Mouse (Mus musculus) urinary bladder, adult 2 months (tissue): Measurements from ENCODE around the gene Zfp541. TPM values are rescaled to one million over a fixed set of nuclear protein-coding genes. Genes with fewer than 3 reads are reported as not detected.

Source experiments
- DNase-seq: peaks from one replicate; pipeline ENCODE4 v3.0.0; 2022; ENCODE audit warnings: low spot score
- polyA plus RNA-seq: library from polyadenylated mRNA; depleted of rRNA; stranded (reverse); fragments of >200 nt; gene quantifications from 2 replicates; pipeline ENCODE4 v1.2.3, GENCODE M21; 2012

Gene Zfp541
- polyA plus RNA-seq, 1 experiment: 0.07 TPM

GRCm38 (mm10) chr7:16071906-16072305 lies 10.3 kb downstream of the Zfp541 start:
- DNase-seq: no peak

- no peak for DNase-seq
These were observed 18.3 kb downstream of the Zfp541 start for GRCm38 (mm10) chr7:16079947-16080346.

GRCm38 (mm10) chr7:16080581-16080980 lies 19.0 kb downstream of the Zfp541 start:
- no peak for DNase-seq

- DNase-seq: no peak
These were observed 21.7 kb downstream of the Zfp541 start for GRCm38 (mm10) chr7:16083361-16083760.

GRCm38 (mm10) chr7:16087587-16087986 lies 26.0 kb downstream of the Zfp541 start:
- DNase-seq: no peak

GRCm38 (mm10) chr7:16094592-16094991 lies 33.0 kb downstream of the Zfp541 start:
- DNase-seq: no peak

- DNase-seq: peak; percentile 93
These were observed 36.7 kb downstream of the Zfp541 start, which contains the start of gene Napa for GRCm38 (mm10) chr7:16098021-16099017. Gene Napa, plus strand, starts transcription at chr7:16098458.

GRCm38 (mm10) chr7:16099901-16100300 lies 38.3 kb downstream of the Zfp541 start:
- no peak for DNase-seq

GRCm38 (mm10) chr7:16101081-16101480 lies 39.5 kb downstream of the Zfp541 start:
- DNase-seq: no peak

- DNase-seq: peak; percentile 19
These were observed 40.3 kb downstream of the Zfp541 start for GRCm38 (mm10) chr7:16101726-16102475.

GRCm38 (mm10) chr7:16102686-16103226 lies 41.1 kb downstream of the Zfp541 start:
- no peak for DNase-seq

GRCm38 (mm10) chr7:16103760-16104159 lies 42.1 kb downstream of the Zfp541 start:
- no peak for DNase-seq

GRCm38 (mm10) chr7:16104611-16105388 lies 43.2 kb downstream of the Zfp541 start:
- no peak for DNase-seq

- DNase-seq: no peak
These were observed 47.4 kb downstream of the Zfp541 start for GRCm38 (mm10) chr7:16108886-16109542.

GRCm38 (mm10) chr7:16110158-16110557 lies 48.5 kb downstream of the Zfp541 start:
- DNase-seq: no peak

GRCm38 (mm10) chr7:16111284-16112090 lies 49.9 kb downstream of the Zfp541 start:
- no peak for DNase-seq

- no peak for DNase-seq
These were observed 54.8 kb downstream of the Zfp541 start for GRCm38 (mm10) chr7:16116418-16116817.

GRCm38 (mm10) chr7:16117100-16117499 lies 55.5 kb downstream of the Zfp541 start:
- no peak for DNase-seq

- peak; percentile 88 for DNase-seq
These were observed 58.1 kb downstream of the Zfp541 start, which contains the start of gene Kptn for GRCm38 (mm10) chr7:16119569-16120261. Gene Kptn, plus strand, starts transcription at chr7:16119895.
